Mouse (Mus musculus) bone marrow macrophage, adult 2 months (primary cell): ENCODE results near the gene Sh3bp1.

Source experiments
- CTCF ChIP-seq: IDR thresholded peaks from 2 replicates; pipeline ENCODE4 v1.5.1; 2012; ENCODE audit warnings: low read depth, mild to moderate bottlenecking, low read length, moderate library complexity
- POLR2A ChIP-seq: IDR thresholded peaks from 2 replicates; pipeline ENCODE4 v1.6.1; 2012; ENCODE audit warnings: mild to moderate bottlenecking, low read depth, low read length, borderline replicate concordance

- TF ChIP-seq CTCF (peak; percentile 71), POLR2A (no peak)
Observed at GRCm38 (mm10) chr15:78942663-78943062, 43.1 kb downstream of the Sh3bp1 start.
